Mouse (Mus musculus) E14TG2a.4 (cell line): Measurements from ENCODE around the gene Mbd6.

ENCODE experiments used
- CTCF ChIP-seq: conservative IDR thresholded peaks from 2 replicates; pipeline ENCODE4 v1.5.1; 2014; ENCODE audit warnings: low read length
- NANOG ChIP-seq: IDR thresholded peaks from 2 replicates; pipeline ENCODE4 v1.6.1; 2014; ENCODE audit warnings: borderline replicate concordance, low read length, mixed read lengths

DNA sequence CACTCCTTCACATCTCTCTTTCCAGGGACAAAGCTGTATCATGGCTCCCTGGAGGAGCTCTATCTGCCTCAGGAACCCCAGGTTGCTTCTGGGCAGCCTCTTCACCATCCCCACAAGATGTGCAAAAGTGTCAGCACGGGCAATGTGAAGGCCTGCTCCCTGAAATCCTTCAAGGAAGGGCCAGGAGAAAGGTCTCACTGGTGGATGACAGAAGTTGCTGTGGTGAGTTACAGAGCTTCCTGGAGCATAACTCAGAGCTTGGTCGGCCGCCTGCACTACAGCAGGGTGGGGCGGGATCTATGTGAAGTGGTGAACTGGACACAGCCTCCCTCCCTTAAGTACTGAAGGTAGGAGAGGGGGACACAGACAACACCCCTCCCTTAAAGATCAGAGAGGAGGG, 33.9 kb upstream of the Mbd6 start:
- TF ChIP-seq CTCF (no peak), NANOG (no peak)
